Mouse (Mus musculus) MEL (cell line): ENCODE measurements around the gene Cipc. TPM values are rescaled to one million over a fixed set of nuclear protein-coding genes. Genes with fewer than 3 reads are reported as not detected.

Experiments
- DNase-seq: peaks from one replicate; pipeline ENCODE4 v3.0.0; 2011; ENCODE audit warnings: low read depth, low spot score
- H3K27ac ChIP-seq: 2 replicates; pipeline ENCODE4 v1.5.1; 2012; ENCODE audit warnings: low read depth, mild to moderate bottlenecking, control low read depth, low read length, moderate library complexity; ENCODE audit not compliant: control insufficient read depth
- H3K27me3 ChIP-seq, 2 experiments: fragments of 150-350 bp in 1 of 2; sonication (generic) in 1 of 2; 2 replicates each; pipeline ENCODE4 v1.6.1; 2012; ENCODE audit warnings: low read length in 2 of 2, mild to moderate bottlenecking in 2 of 2, improper control_type of control experiment in 1 of 2, moderate library complexity in 1 of 2; ENCODE audit not compliant: insufficient read depth in 2 of 2, control insufficient read depth in 1 of 2
- H3K36me3 ChIP-seq, 2 experiments: 2 replicates each; pipeline ENCODE4 v1.6.1; 2012 to 2014; ENCODE audit warnings: low read length in 2 of 2, improper control_type of control experiment in 1 of 2, inconsistent platforms in 1 of 2, mild to moderate bottlenecking in 1 of 2; ENCODE audit not compliant: insufficient read depth in 2 of 2, control insufficient read depth in 1 of 2
- H3K4me1 ChIP-seq, 2 experiments: fragments of 150-350 bp in 1 of 2; sonication (generic) in 1 of 2; 2 replicates each; pipeline ENCODE4 v1.6.1; 2012; ENCODE audit warnings: low read length in 2 of 2, improper control_type of control experiment in 1 of 2, mild to moderate bottlenecking in 1 of 2; ENCODE audit not compliant: insufficient read depth in 2 of 2, control insufficient read depth in 1 of 2
- H3K4me3 ChIP-seq, 2 experiments: fragments of 150-350 bp in 1 of 2; sonication (generic) in 1 of 2; 2 replicates each; pipeline ENCODE4 v1.5.1; 2012; ENCODE audit warnings: low read depth in 2 of 2, low read length in 2 of 2, mild to moderate bottlenecking in 2 of 2, moderate library complexity in 2 of 2, control low read depth in 1 of 2, improper control_type of control experiment in 1 of 2; ENCODE audit not compliant: control insufficient read depth in 1 of 2, insufficient read depth in 1 of 2
- H3K79me2 ChIP-seq: 2 replicates; pipeline ENCODE4 v1.6.1; 2012; ENCODE audit warnings: mild to moderate bottlenecking, low read length, moderate library complexity; ENCODE audit not compliant: control insufficient read depth, poor library complexity, insufficient read depth
- H3K9ac ChIP-seq: 2 replicates; pipeline ENCODE4 v1.6.1; 2012; ENCODE audit warnings: low read depth, mild to moderate bottlenecking, control low read depth, low read length, moderate library complexity; ENCODE audit not compliant: control insufficient read depth, poor library complexity, severe bottlenecking
- H3K9me3 ChIP-seq: fragments of 150-350 bp; sonication (generic); replicated peaks from 2 replicates; pipeline ENCODE4 v1.6.1; 2012; ENCODE audit warnings: mild to moderate bottlenecking, low read length, improper control_type of control experiment, moderate library complexity; ENCODE audit not compliant: insufficient read depth
- CTCF ChIP-seq, 3 experiments: IDR thresholded peaks in 2 of 3; conservative IDR thresholded peaks in 1 of 3; 2 replicates each; pipeline ENCODE4 v1.5.1; 2011 to 2012; ENCODE audit warnings: low read length in 3 of 3, low read depth in 2 of 3, mild to moderate bottlenecking in 2 of 3, improper control_type of control experiment in 1 of 3, inconsistent platforms in 1 of 3, mixed read lengths in 1 of 3, moderate library complexity in 1 of 3; ENCODE audit not compliant: control insufficient read depth in 1 of 3, insufficient read depth in 1 of 3, poor library complexity in 1 of 3, severe bottlenecking in 1 of 3
- ELF1 ChIP-seq: IDR thresholded peaks from 2 replicates; pipeline ENCODE4 v1.6.1; 2014; ENCODE audit warnings: low read depth, mild to moderate bottlenecking, inconsistent platforms, low read length, improper control_type of control experiment, moderate library complexity
- GATA1 ChIP-seq: IDR thresholded peaks from 2 replicates; pipeline ENCODE4 v1.6.1; 2011; ENCODE audit warnings: low read depth, low read length, improper control_type of control experiment
- JUND ChIP-seq: IDR thresholded peaks from 2 replicates; pipeline ENCODE4 v1.6.1; 2011; ENCODE audit warnings: low read depth, mild to moderate bottlenecking, improper control_type of control experiment, low read length
- KAT2A ChIP-seq: conservative IDR thresholded peaks from 2 replicates; pipeline ENCODE4 v1.6.1; 2012; ENCODE audit warnings: low read depth, low read length, improper control_type of control experiment, inconsistent platforms
- MXI1 ChIP-seq: IDR thresholded peaks from 2 replicates; pipeline ENCODE4 v1.6.1; 2011; ENCODE audit warnings: mild to moderate bottlenecking, low read depth, low read length, improper control_type of control experiment
- NELFE ChIP-seq: IDR thresholded peaks from 2 replicates; pipeline ENCODE4 v1.6.1; 2011; ENCODE audit warnings: low read depth, low read length, improper control_type of control experiment
- NRF1 ChIP-seq: IDR thresholded peaks from 2 replicates; pipeline ENCODE4 v1.6.1; 2014; ENCODE audit warnings: low read depth, mild to moderate bottlenecking, inconsistent platforms, low read length, improper control_type of control experiment, moderate library complexity; ENCODE audit not compliant: poor library complexity, insufficient read depth, severe bottlenecking
- POLR2AphosphoS5 ChIP-seq: IDR thresholded peaks from 2 replicates; pipeline ENCODE4 v1.6.1; 2012; ENCODE audit warnings: low read depth, borderline replicate concordance, mild to moderate bottlenecking, inconsistent platforms, low read length, moderate library complexity, mixed read lengths
- SMC3 ChIP-seq: IDR thresholded peaks from 2 replicates; pipeline ENCODE4 v1.6.1; 2011; ENCODE audit warnings: low read depth, low read length, improper control_type of control experiment
- TCF12 ChIP-seq: IDR thresholded peaks from 2 replicates; pipeline ENCODE4 v1.6.1; 2014; ENCODE audit warnings: low read depth, mild to moderate bottlenecking, inconsistent platforms, low read length, improper control_type of control experiment, moderate library complexity
- USF1 ChIP-seq: IDR thresholded peaks from 2 replicates; pipeline ENCODE4 v1.6.1; 2014; ENCODE audit warnings: low read depth, mild to moderate bottlenecking, inconsistent platforms, low read length, improper control_type of control experiment, moderate library complexity
- ZC3H11A ChIP-seq: IDR thresholded peaks from 2 replicates; pipeline ENCODE4 v1.6.1; 2012; ENCODE audit warnings: low read depth, mild to moderate bottlenecking, inconsistent platforms, low read length, improper control_type of control experiment
- polyA plus RNA-seq, 2 experiments: library from polyadenylated mRNA; stranded (reverse) in 1 of 2; unstranded in 1 of 2; fragments of >175 nt in 1 of 2; fragments of >200 nt in 1 of 2; gene quantifications; 2 replicates each; pipeline versions ENCODE4 v1.2.1 to v1.2.4; 2012; ENCODE audit warnings: low replicate concordance in 2 of 2, low read depth in 1 of 2; ENCODE audit not compliant: insufficient read length in 2 of 2, insufficient read depth in 1 of 2, missing spikeins in 1 of 2
- total RNA-seq: library from RNA; depleted of rRNA; stranded (reverse); fragments of 300-350 nt; gene quantifications from 2 replicates; pipeline ENCODE4 v1.2.3, GENCODE M21; 2012

Cipc gene
- total and polyA plus RNA-seq, 3 experiments, result 24.8 to 98.1 (median 27.5) TPM

- Histone ChIP-seq H3K4me1 (peaks cover 0 to 10% of the 10 kb centered on the region in 2 experiments; a peak in 2 of 4 replicates), H3K36me3 (no peaks in the 10 kb centered on the region; a peak in 1 of 4 replicates), H3K9me3 (no peaks in the 10 kb centered on the region), H3K27ac (no peak overlapping the region), H3K79me2 (no peaks in the 10 kb centered on the region), H3K27me3 (0 out of 4 replicates have a peak, but pooled peaks cover 0 to 2% of the 10 kb centered on the region in 2 experiments), H3K4me3 (no peak overlapping the region), H3K9ac (no peak overlapping the region)
- DNase-seq, result no peak
- TF ChIP-seq USF1 (no peak), POLR2AphosphoS5 (no peak), CTCF (IDR thresholded peaks at IDR 0.05 in 2 of 3, conservative IDR thresholded peaks at IDR 0.05 in 1 of 3; ENCODE audit: control insufficient read depth in 1 of 3, insufficient read depth in 1 of 3, low read depth in 2 of 3, low read length in 3 of 3, poor library complexity in 1 of 3, severe bottlenecking in 1 of 3) (no peak), JUND (0 out of 2 replicates have a peak, but pooled peaks have one; percentile 8), ZC3H11A (no peak), ELF1 (no peak), SMC3 (no peak), TCF12 (no peak), KAT2A (no peak)
Measured at GRCm38 (mm10) chr12:87000840-87001176, 54.0 kb downstream of the Cipc start.

GRCm38 (mm10) chr12:87002209-87002608 is 55.4 kb downstream of the Cipc start:
- H3K4me3 ChIP-seq, result no peak overlapping the region
- peaks cover 0 to 10% of the 10 kb centered on the region in 2 experiments; a peak in 2 of 4 replicates for H3K4me1 ChIP-seq
- no peak overlapping the region for H3K27ac ChIP-seq
- DNase-seq, result no peak
- no peaks in the 10 kb centered on the region for H3K79me2 ChIP-seq
- no peak for TF ChIP-seq GATA1
- no peak for TF ChIP-seq NELFE
- no peaks in the 10 kb centered on the region; a peak in 1 of 4 replicates for H3K36me3 ChIP-seq
- H3K9me3 ChIP-seq, result no peaks in the 10 kb centered on the region
- H3K9ac ChIP-seq, result no peak overlapping the region
- H3K27me3 ChIP-seq, result peaks cover 0 to 2% of the 10 kb centered on the region in 2 experiments; a peak in 2 of 4 replicates

- TF ChIP-seq NRF1, result no peak
- TF ChIP-seq MXI1, result no peak
- no peak for TF ChIP-seq ZC3H11A
- no peak for TF ChIP-seq GATA1
- H3K27ac ChIP-seq, result no peak overlapping the region
- peaks cover 0 to 10% of the 10 kb centered on the region in 2 experiments; a peak in 2 of 4 replicates for H3K4me1 ChIP-seq
- no peak overlapping the region for H3K4me3 ChIP-seq
- H3K79me2 ChIP-seq, result no peaks in the 10 kb centered on the region
- peaks cover 0 to 2% of the 10 kb centered on the region in 2 experiments; a peak in 2 of 4 replicates for H3K27me3 ChIP-seq
- no peak for DNase-seq
- H3K36me3 ChIP-seq, result no peaks in the 10 kb centered on the region; a peak in 1 of 4 replicates
- H3K9ac ChIP-seq, result no peak overlapping the region
- no peaks in the 10 kb centered on the region for H3K9me3 ChIP-seq
Measured at GRCm38 (mm10) chr12:87002815-87003214, 56.0 kb downstream of the Cipc start.
